Mouse (Mus musculus): ENCODE data around the gene 1700001K19Rik.
"Not testable (repeated sequence)": the region's sequence is repeated elsewhere in the genome, so short reads cannot be mapped to it uniquely, and the experiment has no call there.

Gene 1700001K19Rik

DNA sequence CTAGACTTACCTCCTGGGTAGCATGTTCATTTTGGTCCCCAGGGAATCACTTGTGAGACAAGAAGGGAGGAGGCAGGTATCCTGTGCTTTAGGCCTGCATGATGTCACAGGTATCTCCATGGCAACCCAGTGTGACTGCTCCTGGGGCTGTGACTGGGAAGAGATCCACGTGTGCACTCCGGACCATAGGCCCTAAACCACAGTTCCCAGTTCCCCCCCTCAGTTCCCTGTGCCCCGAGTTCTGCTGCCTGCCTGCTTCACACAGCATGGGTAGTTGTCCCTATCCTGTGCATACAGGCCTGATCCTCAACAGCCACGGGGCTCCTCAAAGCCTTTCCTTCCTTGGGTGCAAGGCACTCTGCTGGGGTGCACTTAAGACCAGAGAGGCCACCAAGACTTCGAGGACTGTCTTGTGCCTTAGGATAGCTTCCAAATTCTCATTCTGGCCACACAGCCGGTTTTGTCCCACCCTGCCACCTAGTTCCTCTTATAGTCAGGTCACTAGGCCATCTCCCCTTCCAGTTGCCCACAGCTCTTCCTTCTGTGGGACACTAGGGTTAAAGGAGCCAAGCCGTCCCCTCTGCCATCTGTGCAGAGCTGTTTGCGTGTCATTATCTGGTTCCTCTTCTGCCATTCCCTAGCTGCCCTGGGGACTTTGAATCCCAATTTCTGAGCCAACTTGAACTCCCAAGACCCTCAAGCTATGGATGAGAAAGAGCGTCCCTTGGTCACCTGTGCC, at the start of gene 1700001K19Rik:
Gene 1700001K19Rik (minus strand): TSS at position 59 of the 739 bp plus-strand sequence.
- DNase-seq (ENCODE audit: low read depth): no peak

DNA sequence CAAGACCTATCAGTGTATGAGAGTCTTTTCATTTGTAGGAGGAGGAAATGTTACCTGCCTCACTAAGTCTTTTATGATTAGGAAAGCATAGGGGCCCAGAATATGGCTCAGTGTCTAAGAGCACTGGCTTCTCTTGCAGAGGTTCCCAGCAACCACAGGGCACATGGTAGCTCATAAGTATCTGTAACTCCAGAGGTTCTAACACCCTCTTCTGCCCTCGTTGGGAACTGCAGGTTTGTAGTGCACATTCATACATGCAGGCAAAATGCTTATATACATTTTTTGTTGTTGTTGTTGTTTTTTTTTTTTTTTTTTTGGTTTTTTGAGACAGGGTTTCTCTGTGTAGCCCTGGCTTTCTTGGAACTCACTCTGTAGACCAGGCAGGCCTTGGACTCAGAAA, 44.0 kb upstream of the 1700001K19Rik start:
- no peak for DNase-seq (ENCODE audit: low read depth)

DNA sequence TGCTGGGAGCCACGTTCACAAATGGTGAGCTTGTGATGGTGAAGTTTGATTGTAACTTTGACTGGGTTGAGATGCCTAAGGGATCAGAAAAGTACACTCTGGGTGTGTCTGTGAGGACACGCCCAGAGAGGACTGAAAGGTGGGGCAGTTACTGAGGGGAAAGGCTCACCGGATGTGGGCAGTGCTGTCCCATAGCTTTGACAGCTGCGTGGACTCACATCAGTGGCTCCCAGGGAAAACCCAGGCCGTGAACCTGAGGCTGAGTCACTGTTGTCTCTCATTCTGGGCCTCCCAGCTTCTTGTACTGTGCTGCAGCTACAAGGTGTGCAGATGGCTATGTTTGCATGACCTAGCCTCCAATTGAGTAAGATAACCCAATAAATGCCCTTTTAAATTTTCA, 43.1 kb upstream of the 1700001K19Rik start:
- no peak for DNase-seq (ENCODE audit: low read depth)

DNA sequence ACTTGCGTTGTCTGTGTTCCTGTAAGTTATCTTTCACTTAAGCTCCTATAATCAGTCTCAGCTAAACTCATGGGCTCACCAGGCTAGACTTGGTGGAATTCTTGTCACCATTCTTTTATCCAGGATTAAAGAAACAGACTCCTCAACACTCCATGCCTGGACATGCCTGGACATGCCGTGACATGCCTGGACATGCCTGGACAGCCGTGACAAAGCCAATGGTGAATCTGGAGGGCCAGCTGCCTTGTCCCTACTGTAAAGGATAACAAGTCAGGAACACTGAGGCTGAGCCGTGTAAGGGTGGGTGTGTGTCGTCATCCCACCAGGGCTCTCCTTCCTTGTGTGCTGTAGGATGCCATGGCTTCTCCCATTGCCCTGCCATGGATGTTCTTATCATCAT, 42.6 kb upstream of the 1700001K19Rik start:
- no peak for DNase-seq (ENCODE audit: low read depth)

DNA sequence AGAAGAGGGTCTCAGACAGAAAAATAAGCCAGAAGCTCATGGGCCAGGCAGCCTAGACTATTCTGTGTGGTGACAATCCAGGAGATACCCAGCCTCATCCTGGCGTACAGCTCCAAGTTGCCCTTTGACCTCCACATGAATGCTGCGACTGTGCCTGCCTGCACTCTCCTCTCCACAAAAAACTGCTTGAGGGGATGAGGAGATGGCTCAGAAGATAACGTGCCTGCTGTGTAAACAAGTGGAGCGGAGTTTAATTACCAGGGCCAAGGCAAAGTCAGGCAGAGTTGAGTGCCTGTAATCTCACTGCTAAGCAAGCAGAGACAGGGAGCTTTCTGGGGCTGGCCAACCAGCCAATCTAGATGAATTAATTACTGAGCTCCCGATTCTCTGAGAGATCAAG, 33.6 kb upstream of the 1700001K19Rik start:
- no peak for DNase-seq (ENCODE audit: low read depth)

DNA sequence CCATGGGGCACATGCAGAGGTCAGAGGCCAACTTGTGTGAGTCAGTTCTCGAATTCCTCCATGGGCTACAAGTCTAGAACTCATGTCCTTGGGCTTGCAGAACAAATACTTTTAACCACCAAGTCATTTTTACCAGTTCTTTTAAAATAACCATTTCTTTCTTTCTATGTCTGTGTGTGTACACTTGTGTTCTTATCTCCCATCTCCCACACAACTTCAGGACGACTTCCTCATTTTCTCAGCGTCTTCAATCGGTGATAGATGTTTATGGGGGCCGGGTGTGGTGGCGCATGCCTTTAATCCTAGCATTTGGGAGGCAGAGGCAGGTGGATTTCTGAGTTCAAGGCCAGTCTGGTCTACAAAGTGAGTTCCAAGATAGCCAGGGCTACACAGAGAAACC, 31.8 kb upstream of the 1700001K19Rik start:
- DNase-seq (ENCODE audit: low read depth): no peak

DNA sequence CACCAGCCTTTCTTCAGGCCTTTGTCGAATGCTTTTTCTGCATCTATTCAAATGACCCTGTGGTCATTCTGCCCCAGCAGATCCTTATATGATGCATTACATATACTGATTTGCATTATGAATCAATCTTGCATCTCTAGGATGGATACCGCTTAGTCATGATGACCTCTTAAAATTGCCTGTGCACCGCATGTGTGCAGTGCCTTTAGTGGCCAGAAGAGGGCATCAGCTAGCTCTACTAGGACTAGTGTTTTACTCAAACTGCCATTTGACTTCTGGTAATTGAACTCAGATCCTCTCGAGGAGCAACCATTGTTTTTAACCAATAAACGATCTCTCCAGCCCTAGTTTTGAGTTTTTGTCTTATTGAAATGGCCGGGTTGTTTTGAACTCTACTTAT, 31.4 kb upstream of the 1700001K19Rik start:
- DNase-seq (ENCODE audit: low read depth): peak; percentile 33

DNA sequence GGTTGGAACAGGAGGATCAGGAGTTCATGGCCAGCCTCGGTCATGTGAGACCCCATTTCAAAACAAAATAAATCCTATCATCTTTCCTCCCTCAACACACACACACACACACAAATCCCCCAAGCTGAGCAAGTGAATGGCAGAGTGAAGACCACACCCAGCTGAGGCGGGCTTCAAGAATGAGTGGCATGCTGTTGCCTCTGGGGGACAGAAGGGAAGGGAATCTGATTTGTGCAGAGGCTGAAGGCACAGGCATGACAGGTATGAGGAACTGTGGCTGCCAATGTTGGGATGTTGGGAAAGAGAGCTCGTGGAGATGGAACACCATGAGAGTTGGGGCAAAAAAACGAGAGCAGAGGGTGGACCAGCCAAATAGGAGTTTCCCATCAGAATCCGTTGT, 28.9 kb upstream of the 1700001K19Rik start:
- DNase-seq (ENCODE audit: low read depth): peak; percentile 59

DNA sequence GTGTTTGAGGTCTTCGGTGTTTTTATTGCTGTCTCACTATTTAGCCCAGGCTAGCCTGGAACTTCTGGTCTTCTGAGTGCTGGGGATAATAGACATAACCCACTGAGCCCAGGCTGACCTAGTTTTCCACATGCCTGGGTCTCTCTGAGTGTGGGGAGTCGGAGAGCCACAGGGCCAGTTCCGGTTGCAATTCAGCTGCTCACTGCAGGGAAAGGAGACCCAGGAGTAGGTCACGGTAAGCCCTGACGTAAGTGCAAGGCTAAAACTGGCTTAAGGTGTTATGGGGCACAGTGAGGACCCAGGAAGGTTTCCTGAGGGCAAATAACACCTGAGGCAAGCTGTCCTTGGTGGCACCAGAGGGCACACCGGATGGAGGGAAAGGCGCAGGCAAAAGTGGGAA, 25.0 kb upstream of the 1700001K19Rik start:
- no peak for DNase-seq (ENCODE audit: low read depth)

DNA sequence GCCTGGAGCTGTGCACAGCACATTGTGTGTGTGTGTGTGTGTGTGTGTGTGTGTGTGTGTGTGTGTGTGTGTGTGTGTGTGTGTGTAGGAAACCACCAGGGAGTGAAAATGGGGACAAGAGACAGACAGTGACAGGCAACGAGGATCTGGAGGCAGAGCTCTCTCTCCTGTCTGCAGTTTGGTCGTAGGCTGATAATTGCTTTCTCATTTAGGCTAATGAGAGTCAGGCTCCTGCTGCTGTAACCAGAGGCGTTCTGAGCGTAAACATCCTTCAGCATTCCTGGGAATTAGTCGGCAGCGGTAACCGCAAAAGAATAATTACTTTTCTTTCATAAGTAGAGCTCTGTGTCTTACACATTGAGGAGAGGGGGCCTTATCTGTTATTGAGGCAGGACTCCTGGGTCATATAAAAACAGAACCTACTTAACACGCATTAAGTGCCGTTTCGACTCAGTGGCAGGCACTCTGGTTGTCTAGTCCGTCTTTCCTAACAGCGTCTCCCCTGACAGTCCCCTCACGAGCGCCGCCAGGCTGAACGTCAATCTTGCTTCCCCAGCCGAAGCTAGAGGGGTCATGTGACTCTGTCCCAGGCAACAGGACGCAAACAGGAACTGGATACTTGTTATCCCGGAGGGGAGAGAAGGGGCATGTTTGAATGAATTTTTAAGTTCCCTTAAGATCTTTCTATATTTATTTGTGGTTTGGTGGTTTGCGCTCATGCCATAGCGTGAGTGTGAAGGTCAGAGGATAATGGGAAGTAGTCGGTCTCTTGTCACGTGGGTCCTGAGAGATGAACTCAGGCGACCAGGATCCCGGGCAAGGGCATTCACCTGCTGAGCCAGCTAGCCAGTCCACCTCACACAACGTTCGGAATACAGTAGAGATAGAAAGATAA, 24.2 kb upstream of the 1700001K19Rik start:
- peak; percentile 64 for DNase-seq (ENCODE audit: low read depth)

DNA sequence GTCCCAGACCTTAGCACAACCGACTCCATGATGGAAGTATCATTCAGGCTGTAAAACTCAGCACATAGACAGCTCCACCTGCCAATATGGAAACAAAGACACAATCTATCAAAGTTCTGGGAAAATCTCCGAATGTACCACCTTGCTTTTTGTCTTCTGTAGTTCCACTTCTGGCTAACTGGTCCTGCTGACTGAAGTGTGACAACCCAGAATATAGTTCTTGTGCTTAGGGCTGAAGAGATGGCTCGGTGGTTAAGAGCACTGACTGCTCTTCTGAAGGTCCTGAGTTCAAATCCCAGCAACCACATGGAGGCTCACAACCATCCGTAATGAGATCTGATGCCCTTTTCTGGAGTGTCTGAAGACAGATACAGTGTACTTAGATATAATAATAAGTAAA, 23.0 kb upstream of the 1700001K19Rik start:
- DNase-seq (ENCODE audit: low read depth): not testable (repeated sequence)

DNA sequence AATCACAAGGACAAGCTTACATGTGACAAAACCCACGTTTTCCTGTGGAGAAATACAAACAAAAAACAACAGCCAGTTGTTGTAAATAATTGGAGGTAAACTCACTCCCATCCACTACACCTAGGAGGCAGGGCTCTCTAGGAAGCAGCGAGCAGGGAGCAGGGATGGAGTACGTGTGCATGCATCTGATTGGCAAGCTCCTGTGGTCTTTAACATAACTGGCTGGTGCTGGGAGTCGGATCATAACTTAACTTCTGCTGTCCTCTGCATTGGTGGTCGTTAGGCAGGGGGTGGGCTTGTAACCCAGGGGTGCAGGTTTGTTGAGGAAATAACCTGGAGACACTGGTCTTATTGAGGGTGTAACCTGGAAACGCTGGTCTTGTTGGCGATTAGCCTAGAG, 21.3 kb upstream of the 1700001K19Rik start:
- no peak for DNase-seq (ENCODE audit: low read depth)

DNA sequence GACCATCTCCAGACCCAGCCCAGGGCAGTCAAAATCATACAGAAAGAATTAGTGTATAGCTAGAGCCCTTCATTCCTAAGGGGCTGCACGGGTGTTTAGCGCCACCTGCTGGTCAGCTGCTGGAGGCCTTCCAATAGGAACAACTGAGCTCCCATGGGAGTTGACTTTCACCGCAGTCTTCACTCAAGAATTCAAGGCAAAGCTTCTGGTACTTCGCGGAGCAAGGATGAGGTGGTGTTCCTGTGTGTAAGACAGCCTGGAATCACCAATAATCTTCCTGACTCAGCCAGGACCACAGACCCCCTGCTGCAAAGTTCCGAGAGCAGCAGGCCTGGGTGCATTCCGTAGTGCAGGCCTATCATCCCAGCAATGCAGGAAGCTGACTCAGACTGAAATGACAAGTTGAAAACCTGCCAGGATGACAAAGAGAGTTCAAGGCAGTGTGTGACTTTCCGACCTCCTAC, 20.6 kb upstream of the 1700001K19Rik start:
- DNase-seq (ENCODE audit: low read depth): peak; percentile 96

DNA sequence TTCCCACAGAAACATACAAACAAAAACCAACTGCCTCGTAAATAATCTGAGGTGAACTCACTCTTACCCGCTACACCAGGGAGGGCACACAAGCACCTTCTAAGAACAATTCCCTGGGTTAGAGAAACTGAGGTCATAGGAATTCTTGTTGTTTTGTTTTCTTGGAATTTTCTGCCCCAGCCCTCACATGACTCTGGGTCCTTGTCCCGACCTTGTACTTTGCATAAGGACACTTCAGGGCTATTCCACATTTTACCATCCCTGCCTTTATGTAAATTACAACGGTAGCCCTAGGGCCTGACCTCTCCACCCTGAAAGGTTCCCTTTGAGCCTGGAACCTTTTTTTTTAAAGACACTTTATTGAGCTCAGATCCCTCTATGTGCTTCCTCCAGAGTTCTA, 20.1 kb upstream of the 1700001K19Rik start, which contains the start of gene Hsp90aa1:
Gene Hsp90aa1 (minus strand): TSS at position 173 of the 400 bp plus-strand sequence.
- no peak for DNase-seq (ENCODE audit: low read depth)

DNA sequence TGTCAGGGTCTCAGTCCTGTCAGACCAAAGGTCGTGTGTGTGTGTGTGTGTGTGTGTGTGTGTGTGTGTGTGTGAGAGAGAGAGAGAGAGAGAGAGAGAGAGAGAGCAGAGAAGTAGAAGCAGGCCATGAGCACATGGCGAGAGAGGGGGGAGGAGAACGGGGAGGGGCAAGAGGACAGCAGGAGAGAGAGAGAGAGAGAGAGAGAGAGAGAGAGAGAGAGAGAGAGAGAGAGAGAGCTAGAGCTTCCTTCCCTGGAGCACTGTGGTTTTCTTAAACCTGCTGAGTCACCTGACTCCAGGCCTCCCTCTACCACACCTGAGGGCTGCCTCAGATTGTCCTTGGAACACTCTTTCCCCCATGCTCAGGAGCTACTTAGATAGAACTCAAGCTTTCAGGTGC, 18.9 kb upstream of the 1700001K19Rik start:
- peak; percentile 41 for DNase-seq (ENCODE audit: low read depth)

DNA sequence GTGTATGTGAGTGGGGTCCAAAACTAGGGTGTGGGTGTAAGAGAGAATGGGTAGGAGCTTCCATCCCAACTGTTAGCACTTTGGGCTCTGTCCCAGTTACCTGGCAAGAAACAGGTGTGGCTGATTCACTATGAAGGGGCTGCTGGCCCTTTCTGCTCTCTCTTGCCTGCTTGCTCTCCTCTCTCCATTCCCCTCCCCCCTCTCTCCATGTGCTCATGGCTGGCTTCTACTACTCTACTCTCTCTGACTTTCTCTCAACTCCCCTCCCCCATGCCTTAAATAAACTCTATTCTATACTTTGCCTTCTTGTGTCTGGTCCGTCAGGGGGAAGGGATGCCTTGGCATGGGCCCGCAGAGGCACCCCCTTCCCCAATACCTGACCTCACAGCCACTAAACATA, 18.3 kb upstream of the 1700001K19Rik start:
- no peak for DNase-seq (ENCODE audit: low read depth)

DNA sequence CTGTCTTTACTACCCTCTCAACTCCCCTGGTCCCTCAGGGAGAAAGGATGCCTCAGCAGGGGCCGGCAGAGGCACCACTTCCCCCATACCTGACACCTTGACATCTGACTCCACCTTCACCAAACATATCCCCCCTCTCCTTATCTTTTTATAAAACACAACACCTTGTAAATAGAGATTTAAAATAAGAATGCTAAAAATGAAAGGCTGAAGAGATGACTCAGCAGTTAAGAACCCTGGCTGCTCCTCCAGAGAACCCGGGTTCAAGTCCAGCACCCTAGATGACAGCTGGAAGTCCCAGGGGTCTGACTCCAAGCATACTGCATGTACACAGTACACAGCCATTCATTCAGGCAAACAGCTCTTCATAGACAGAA, 16.7 kb upstream of the 1700001K19Rik start:
- no peak for DNase-seq (ENCODE audit: low read depth)

DNA sequence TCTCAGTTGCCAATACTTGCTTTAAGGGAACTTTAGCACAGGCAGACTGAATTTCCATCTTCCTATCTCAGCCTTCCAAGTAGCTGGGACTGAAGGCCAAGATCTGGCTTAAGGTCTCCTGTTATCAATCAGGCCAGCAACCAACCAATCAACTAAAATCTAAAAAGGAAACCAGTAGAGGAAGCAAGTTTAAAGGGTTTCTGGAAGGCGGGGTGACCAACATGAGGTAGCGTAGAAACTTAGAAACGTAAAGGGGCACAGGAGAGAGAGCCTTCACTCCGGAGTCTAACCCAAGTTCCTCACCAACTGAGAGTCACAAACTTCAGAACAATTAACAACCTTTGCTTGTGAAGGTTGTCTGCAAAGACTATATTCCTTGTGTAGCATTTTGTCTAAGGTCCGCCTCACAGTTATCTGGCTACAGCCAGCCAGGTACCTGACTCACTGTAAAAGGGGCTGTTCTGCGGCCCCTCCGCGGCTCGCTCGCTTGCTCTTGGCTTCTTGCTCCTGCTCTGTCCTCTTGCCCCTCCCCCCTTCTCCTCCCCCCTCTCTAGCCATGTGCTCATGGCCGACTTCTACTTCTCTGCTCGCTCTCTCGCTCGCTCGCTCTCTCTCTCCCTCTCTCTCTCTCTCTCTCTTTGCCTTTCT, 16.2 kb upstream of the 1700001K19Rik start:
- DNase-seq (ENCODE audit: low read depth): no peak

DNA sequence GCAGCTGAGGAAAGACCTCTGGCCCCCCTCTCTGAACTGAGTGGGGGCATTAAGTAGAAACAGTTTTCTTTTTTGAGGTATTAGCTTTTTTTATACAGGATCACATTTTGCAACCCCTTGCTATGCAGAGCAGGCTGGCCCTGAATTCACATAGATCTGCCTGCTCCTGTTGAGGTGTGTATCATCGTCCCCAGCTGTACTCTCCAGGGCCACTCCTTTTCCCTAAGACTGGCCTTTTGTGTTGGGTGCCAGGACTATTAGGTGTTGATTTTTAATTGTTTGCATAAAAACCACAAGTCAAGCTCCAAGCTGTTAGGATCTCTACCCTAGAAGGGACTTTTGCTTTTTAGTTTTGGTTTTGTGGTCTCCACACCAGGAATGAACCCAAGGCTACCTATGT, 15.7 kb upstream of the 1700001K19Rik start:
- no peak for DNase-seq (ENCODE audit: low read depth)

DNA sequence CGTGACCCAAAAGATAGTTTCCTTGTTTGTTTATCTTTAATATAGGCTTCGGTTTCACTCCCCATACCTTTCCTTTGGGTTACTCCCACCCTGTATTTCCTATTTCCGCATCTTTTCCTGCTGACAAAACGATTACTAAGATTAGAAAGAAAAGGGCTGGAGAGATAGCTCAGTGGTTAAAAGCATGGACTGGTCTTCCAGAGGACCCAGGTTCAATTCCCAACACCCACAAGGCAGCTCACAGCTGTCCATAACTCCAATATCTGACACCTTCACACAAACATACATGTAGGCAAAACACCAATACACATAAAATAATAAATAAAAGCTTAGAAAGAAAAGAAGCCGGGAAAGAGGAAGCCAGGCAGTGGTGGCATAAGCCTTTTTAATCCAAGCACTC, 15.0 kb upstream of the 1700001K19Rik start:
- DNase-seq (ENCODE audit: low read depth): no peak

DNA sequence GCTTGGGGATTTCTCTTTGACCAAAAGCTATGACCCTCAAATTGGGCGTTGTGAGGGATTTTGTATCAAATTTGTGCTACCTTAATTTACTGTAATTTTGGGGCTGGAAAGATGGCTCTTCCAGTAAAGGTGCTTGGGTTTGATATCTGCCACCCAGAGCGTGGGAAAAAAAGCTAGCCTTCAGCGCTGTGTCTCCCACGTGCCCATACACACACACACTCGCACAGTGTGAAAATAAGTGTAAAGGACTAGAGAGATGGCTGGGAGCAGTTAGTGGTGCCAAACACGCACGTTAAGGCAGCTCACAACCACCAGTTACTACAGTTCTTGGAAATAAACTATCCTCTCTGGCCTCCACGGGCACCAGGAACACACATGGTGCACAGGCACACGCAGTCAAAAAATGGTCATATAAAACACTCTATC, 14.6 kb upstream of the 1700001K19Rik start:
- no peak for DNase-seq (ENCODE audit: low read depth)

DNA sequence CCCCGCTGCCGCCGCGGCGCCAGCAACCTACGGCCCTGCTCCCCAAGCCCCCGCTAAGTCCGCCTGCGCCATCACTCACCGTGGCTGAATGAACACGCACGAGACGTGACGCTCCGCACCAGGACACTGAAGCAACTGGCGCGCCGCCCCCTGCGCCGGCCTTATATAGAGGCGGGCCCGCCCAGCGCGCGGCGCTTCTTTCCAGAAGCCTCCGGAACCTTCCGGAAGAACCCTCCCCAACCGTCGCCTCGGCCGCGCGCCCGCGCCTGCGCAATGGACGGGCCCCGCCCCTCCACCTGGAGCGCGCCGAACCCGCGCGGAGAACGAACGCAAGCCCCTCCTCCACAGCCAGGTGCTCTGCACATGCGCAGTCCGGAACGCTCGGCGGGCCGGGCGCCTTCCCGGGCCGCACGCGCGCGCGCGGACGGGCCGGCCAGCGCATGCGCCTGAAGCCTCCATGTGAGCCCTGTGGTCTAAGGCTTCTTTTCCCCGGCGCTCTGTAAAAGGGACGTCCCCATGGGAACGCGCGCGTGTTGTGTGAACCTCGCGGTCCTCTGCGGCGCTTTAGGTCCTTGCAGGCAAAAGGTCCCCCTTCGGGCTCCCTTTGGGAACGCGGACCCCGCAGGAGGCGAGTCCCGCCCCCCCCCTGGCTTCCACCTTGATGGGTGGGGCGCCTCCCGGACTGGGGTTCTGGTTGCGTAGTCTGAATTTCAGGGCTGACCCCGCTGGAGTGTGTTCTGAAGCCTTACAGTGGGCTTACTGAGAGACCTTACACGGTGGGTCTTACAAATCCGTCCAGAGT, 14.0 kb upstream of the 1700001K19Rik start:
- DNase-seq (ENCODE audit: low read depth): peak; percentile 99

All from NIH3T3 (cell line).